Comparison of ENCODE assay signal across 7 mouse cellular contexts in genomic region chr12:113032296-113033250, GRCm38 (mm10). TPM values are rescaled to one million over a fixed set of nuclear protein-coding genes. Genes with fewer than 3 reads are reported as not detected.
DNase-seq lines count a peak whose midpoint lies in the region; ATAC-seq and TF ChIP-seq lines count a peak whose summit lies in the region.

No protein-coding gene starts in this region.

- DNase-seq in lung, postnatal 25 days (ENCODE audit: low spot score) = no peak
- DNase-seq in cerebellum, postnatal 25 days = peak; percentile 49 to 60
- peak; percentile 44 to 52 for DNase-seq in heart, postnatal 14 days
- peak; percentile 36 for DNase-seq in layer of hippocampus, adult 9-10 months (ENCODE audit: low spot score)
- DNase-seq in testis, postnatal 10 days (ENCODE audit: low spot score) = peak; percentile 84

- no peak for TF ChIP-seq CTCF in intestine, postnatal 0 days (IDR thresholded peaks at IDR 0.05; ENCODE audit: low read depth)

- H3K4me2 ChIP-seq in lung, embryonic 16.5 days (ENCODE audit: low read depth, low read length) = no peak overlapping the region
- H3K4me2 ChIP-seq in intestine, postnatal 0 days (replicated peaks; ENCODE audit: low read depth) = no peak overlapping the region

- ATAC-seq in lung, embryonic 16.5 days (ENCODE audit: low read depth) = 0 out of 2 replicates have a peak, but pooled peaks have one; percentile 26
- ATAC-seq in intestine, postnatal 0 days = no peak

- H3K9me3 ChIP-seq in lung, embryonic 16.5 days (ENCODE audit: control insufficient read depth, low read length) = no peaks in the 10 kb centered on the region
- H3K9me3 ChIP-seq in intestine, postnatal 0 days (ENCODE audit: control insufficient read depth) = no peaks in the 10 kb centered on the region

- H3K27ac ChIP-seq in lung, embryonic 16.5 days (ENCODE audit: low read length) = no peak overlapping the region
- no peak overlapping the region for H3K27ac ChIP-seq in intestine, postnatal 0 days (ENCODE audit: low read depth, low read length)

- H3K9ac ChIP-seq in lung, embryonic 16.5 days (ENCODE audit: low read length) = no peak overlapping the region
- H3K9ac ChIP-seq in intestine, postnatal 0 days (ENCODE audit: low read depth, low read length) = no peak overlapping the region

- WGBS in lung, embryonic 16.5 days = 68% methylated on average over 11 of the region's 11 CpGs
- WGBS in intestine, postnatal 0 days = 82% methylated on average over 11 of the region's 11 CpGs

- H3K27me3 ChIP-seq in lung, embryonic 16.5 days (ENCODE audit: control insufficient read depth, insufficient read depth, low read depth, low read length) = no peaks in the 10 kb centered on the region
- no peaks in the 10 kb centered on the region for H3K27me3 ChIP-seq in intestine, postnatal 0 days (replicated peaks; ENCODE audit: control insufficient read depth, insufficient read depth, low read length)

- no peak overlapping the region for H3K4me3 ChIP-seq in lung, embryonic 16.5 days (ENCODE audit: low read length)
- no peak overlapping the region for H3K4me3 ChIP-seq in intestine, postnatal 0 days (ENCODE audit: low read depth, low read length)

- intact Hi-C loops in heart, postnatal 14 days (cut with DNase I) = no loop called here

- H3K36me3 ChIP-seq in lung, embryonic 16.5 days (ENCODE audit: control insufficient read depth, insufficient read depth, low read length) = no peaks in the 10 kb centered on the region
- H3K36me3 ChIP-seq in intestine, postnatal 0 days (ENCODE audit: control insufficient read depth, insufficient read depth) = no peaks in the 10 kb centered on the region; the same call in 1 of the 2 replicates

- H3K4me1 ChIP-seq in lung, embryonic 16.5 days (replicated peaks; ENCODE audit: control insufficient read depth, insufficient read depth, low read length) = no peaks in the 10 kb centered on the region
- no peaks in the 10 kb centered on the region for H3K4me1 ChIP-seq in intestine, postnatal 0 days (replicated peaks; ENCODE audit: control insufficient read depth, insufficient read depth, low read length)

RNA-seq across cellular contexts. Expression of gene Pacs2, which starts 18.3 kb away (rescaled TPM):
- 10.5 and 12.2 TPM in 2 replicates for polyA plus RNA-seq in lung, embryonic 16.5 days (2015; fragmentation: Nextera tagmentation; extraction: Ambion mirVana)
- 10 to 100 TPM; 29.0 to 32.1 TPM for total RNA-seq in heart, postnatal 14 days (2021)
- polyA plus RNA-seq in intestine, postnatal 0 days (2015; fragmentation: Nextera tagmentation; extraction: Ambion mirVana) = 5.1 and 5.2 TPM in 2 replicates

RNA-seq across cellular contexts. Expression of gene Brf1, which starts 32.1 kb away (rescaled TPM):
- 55.5 TPM in 2 replicates for polyA plus RNA-seq in lung, embryonic 16.5 days (2015; fragmentation: Nextera tagmentation; extraction: Ambion mirVana)
- 10 to 100 TPM; 28.3 to 28.8 TPM for total RNA-seq in heart, postnatal 14 days (2021)
- polyA plus RNA-seq in intestine, postnatal 0 days (2015; fragmentation: Nextera tagmentation; extraction: Ambion mirVana) = 17.9 and 21.3 TPM in 2 replicates

RNA-seq across cellular contexts. Expression of gene Tex22, which starts 41.7 kb away (rescaled TPM):
- polyA plus RNA-seq in lung, embryonic 16.5 days (2015; fragmentation: Nextera tagmentation; extraction: Ambion mirVana) = 0.15 TPM in 1 of 2 replicates, not detected in the other
- total RNA-seq in heart, postnatal 14 days (2021) = under 1 TPM in 1 of 2 experiments, not detected in 1; 0.27 TPM
- polyA plus RNA-seq in intestine, postnatal 0 days (2015; fragmentation: Nextera tagmentation; extraction: Ambion mirVana) = not detected in 2 replicates

RNA-seq across cellular contexts. Expression of gene Btbd6, which starts 56.3 kb away (rescaled TPM):
- polyA plus RNA-seq in lung, embryonic 16.5 days (2015; fragmentation: Nextera tagmentation; extraction: Ambion mirVana) = 23.8 and 26.2 TPM in 2 replicates
- total RNA-seq in heart, postnatal 14 days (2021) = 10 to 100 TPM; 16.8 TPM
- polyA plus RNA-seq in intestine, postnatal 0 days (2015; fragmentation: Nextera tagmentation; extraction: Ambion mirVana) = 13.1 and 13.3 TPM in 2 replicates
